12 mouse cellular contexts compared by ENCODE assay signal in the genomic region with DNA sequence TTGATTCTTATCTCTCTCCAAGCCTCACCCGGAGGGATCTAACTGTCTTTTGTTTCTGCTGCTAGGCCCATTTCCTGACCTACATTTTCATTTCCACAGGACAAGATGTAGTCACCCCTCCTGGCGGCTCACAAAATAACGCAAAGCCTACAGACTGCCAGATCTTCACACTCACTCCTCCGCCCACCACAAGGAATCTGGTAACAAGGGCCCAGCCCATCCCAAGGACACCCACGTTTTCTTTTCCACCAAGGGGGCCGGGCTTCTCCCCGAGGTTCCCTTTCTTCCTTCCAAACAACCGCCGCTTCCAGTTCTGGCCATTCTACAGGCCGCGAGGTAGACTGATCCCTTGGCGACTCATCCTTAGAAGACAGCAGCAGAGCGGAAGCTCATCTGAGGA. TPM values are rescaled to one million over a fixed set of nuclear protein-coding genes. Genes with fewer than 3 reads are reported as not detected.
A peak's percentile ranks its signal among the peaks of the same experiment; 100 is the strongest.
DNase-seq lines count a peak whose midpoint lies in the region; ATAC-seq lines count a peak whose summit lies in the region.
"Had no signal": no experiment of that assay in that cellular context is flagged by ENCODE, and none has a peak within 500 bp of the region (broad histone marks: within the 10 kb centered on the region; RNA-seq: fewer than 3 reads in every experiment).

No protein-coding gene starts in this region.

- no peak for ATAC-seq in kidney, embryonic 16.5 days (ENCODE audit: low FRiP score, low TSS enrichment)
- ATAC-seq in forebrain, embryonic 16.5 days = no peak
- ATAC-seq: midbrain, embryonic 16.5 days had no signal

- no peak overlapping the region for H3K4me3 ChIP-seq in kidney, embryonic 16.5 days (ENCODE audit: low read length)
- H3K4me3 ChIP-seq in forebrain, embryonic 16.5 days (replicated peaks; ENCODE audit: low read length) = no peak overlapping the region
- H3K4me3 ChIP-seq: liver, embryonic 13.5 days had no signal

- no peak overlapping the region for H3K27ac ChIP-seq in kidney, embryonic 16.5 days (ENCODE audit: low read length)
- no peak overlapping the region for H3K27ac ChIP-seq in forebrain, embryonic 16.5 days (ENCODE audit: low read length)
- H3K27ac ChIP-seq: liver, embryonic 13.5 days had no signal

- H3K4me1 ChIP-seq in kidney, embryonic 16.5 days (ENCODE audit: insufficient read depth, low read length) = no peaks in the 10 kb centered on the region
- no peaks in the 10 kb centered on the region for H3K4me1 ChIP-seq in forebrain, embryonic 16.5 days (replicated peaks; ENCODE audit: control insufficient read depth, insufficient read depth, low read length)
- H3K4me1 ChIP-seq: liver, embryonic 13.5 days had no signal

- peak; percentile 22 for DNase-seq in kidney, postnatal 10 days
- peak; percentile 96 for DNase-seq in R1 (ENCODE audit: low read depth, low spot score)
- peak; percentile 3 to 4 for DNase-seq in heart, postnatal 36 days
- peak; percentile 9 for DNase-seq in retina, postnatal 1 day
- no peak for DNase-seq in cerebellum, adult 11 months
- DNase-seq in spleen, postnatal 4 days (ENCODE audit: low spot score in 2 of 2) = no peak
- DNase-seq: cerebellum, postnatal 25 days; liver, embryonic 13.5 days had no signal

- no peaks in the 10 kb centered on the region for H3K36me3 ChIP-seq in kidney, embryonic 16.5 days (ENCODE audit: insufficient read depth, low read length)
- no peaks in the 10 kb centered on the region for H3K36me3 ChIP-seq in forebrain, embryonic 16.5 days (ENCODE audit: control insufficient read depth, insufficient read depth)
- H3K36me3 ChIP-seq: liver, embryonic 13.5 days had no signal

- no peak overlapping the region for H3K4me2 ChIP-seq in kidney, embryonic 16.5 days (replicated peaks; ENCODE audit: low read depth, low read length)
- H3K4me2 ChIP-seq in forebrain, embryonic 16.5 days (ENCODE audit: low read length) = no peak overlapping the region
- H3K4me2 ChIP-seq: liver, embryonic 13.5 days had no signal

- H3K9ac ChIP-seq in kidney, embryonic 16.5 days (replicated peaks; ENCODE audit: low read length) = no peak overlapping the region
- H3K9ac ChIP-seq in forebrain, embryonic 16.5 days (replicated peaks; ENCODE audit: low read depth, low read length) = no peak overlapping the region
- H3K9ac ChIP-seq: liver, embryonic 13.5 days had no signal

- H3K9me3 ChIP-seq in kidney, embryonic 16.5 days (ENCODE audit: low read length) = peaks cover 9% of the 10 kb centered on the region
- H3K9me3 ChIP-seq in forebrain, embryonic 16.5 days (ENCODE audit: control insufficient read depth, low read length) = no peaks in the 10 kb centered on the region; the same call in 1 of the 2 replicates

- no peaks in the 10 kb centered on the region for H3K27me3 ChIP-seq in kidney, embryonic 16.5 days (ENCODE audit: insufficient read depth, low read length)
- no peaks in the 10 kb centered on the region for H3K27me3 ChIP-seq in forebrain, embryonic 16.5 days (replicated peaks; ENCODE audit: control insufficient read depth, insufficient read depth, low read length)
- H3K27me3 ChIP-seq: liver, embryonic 13.5 days had no signal

- 65% methylated on average over 13 of the region's 13 CpGs for WGBS in kidney, embryonic 16.5 days
- 60% methylated on average over 13 of the region's 13 CpGs for WGBS in forebrain, embryonic 16.5 days

- intact Hi-C loops in heart, postnatal 36 days (cut with DNase I) = no loop called here

RNA-seq across cellular contexts. Expression of gene Odaph, which starts 7.3 kb away (rescaled TPM):
- not detected in 2 replicates for polyA plus RNA-seq in kidney, embryonic 16.5 days (2015; fragmentation: Nextera tagmentation; extraction: Ambion mirVana)
- not detected for total RNA-seq in heart, postnatal 36 days (2021)
- polyA plus RNA-seq in forebrain, embryonic 16.5 days (2015; fragmentation: Nextera tagmentation; extraction: Ambion mirVana) = not detected in 2 replicates
- polyA plus RNA-seq: forebrain, embryonic 11.5 days; liver, embryonic 13.5 days; midbrain, embryonic 16.5 days had no signal

RNA-seq across cellular contexts. Expression of gene Rchy1, which starts 31.7 kb away (rescaled TPM):
- polyA plus RNA-seq in kidney, embryonic 16.5 days (2015; fragmentation: Nextera tagmentation; extraction: Ambion mirVana) = 74.4 and 77.1 TPM in 2 replicates
- total RNA-seq in heart, postnatal 36 days (2021) = 10 to 100 TPM; 30.5 to 31.6 TPM
- 64.2 and 71.4 TPM in 2 replicates for polyA plus RNA-seq in forebrain, embryonic 16.5 days (2015; fragmentation: Nextera tagmentation; extraction: Ambion mirVana)

RNA-seq across cellular contexts. Expression of gene Cdkl2, which starts 49.1 kb away (rescaled TPM):
- 1.6 TPM in 2 replicates for polyA plus RNA-seq in kidney, embryonic 16.5 days (2015; fragmentation: Nextera tagmentation; extraction: Ambion mirVana)
- total RNA-seq in heart, postnatal 36 days (2021) = 1 to 10 TPM; 3.6 to 3.7 TPM
- polyA plus RNA-seq in forebrain, embryonic 16.5 days (2015; fragmentation: Nextera tagmentation; extraction: Ambion mirVana) = 8.3 and 10.2 TPM in 2 replicates

Comparison
In these comparisons a context has a peak if more than half of its experiments do, and no peak if none do; other contexts are left out.
1. DNase-seq: peak in kidney, postnatal 10 days (single experiment), R1 (single experiment), heart, postnatal 36 days (2 of 2) and retina, postnatal 1 day (single experiment); none in cerebellum, adult 11 months (single experiment) and spleen, postnatal 4 days (0 of 2).